Mouse (Mus musculus) kidney, postnatal 0 days (tissue): ENCODE measurements at regions not wholly inside any gene's neighbourhood (a gene's known extent, or its start where the extent isn't known, plus 50 kb on each side); places are given as distances from the start of the nearest gene placed in this dataset.

ENCODE experiments used
- ATAC-seq: fragments of 200-750 bp; cut with Nextera tagmentation; replicated peaks from 2 replicates; pipeline ENCODE4 v1.8.0; 2017; ENCODE audit warnings: low read depth, moderate number of reproducible peaks, moderate TSS enrichment, moderate library complexity; ENCODE audit not compliant: low FRiP score
- DNase-seq: peaks from one replicate; pipeline ENCODE4 v3.0.0-alpha.2; 2016; ENCODE audit warnings: low spot score
- H3K27ac ChIP-seq: fragments of 300-500 bp; sonication (generic); 2 replicates; pipeline ENCODE4 v1.5.1; 2014; ENCODE audit warnings: mild to moderate bottlenecking
- H3K27me3 ChIP-seq: fragments of 300-500 bp; sonication (generic); 2 replicates; pipeline ENCODE4 v1.6.1; 2014; ENCODE audit warnings: low read length, mixed read lengths; ENCODE audit not compliant: insufficient read depth
- H3K36me3 ChIP-seq: fragments of 300-500 bp; sonication (generic); 2 replicates; pipeline ENCODE4 v1.6.1; 2014; ENCODE audit warnings: low read length, mixed read lengths; ENCODE audit not compliant: insufficient read depth
- H3K4me1 ChIP-seq: fragments of 300-500 bp; sonication (generic); replicated peaks from 2 replicates; pipeline ENCODE4 v1.6.1; 2014; ENCODE audit warnings: antibody characterized with exemption, low read length, mixed read lengths; ENCODE audit not compliant: insufficient read depth
- H3K4me2 ChIP-seq: fragments of 300-500 bp; sonication (generic); 2 replicates; pipeline ENCODE4 v1.6.1; 2014; ENCODE audit warnings: mild to moderate bottlenecking, low read length, moderate library complexity, mixed read lengths
- H3K4me3 ChIP-seq: fragments of 300-500 bp; sonication (generic); replicated peaks from 2 replicates; pipeline ENCODE4 v1.5.1; 2014; ENCODE audit warnings: low read depth, low read length
- H3K9ac ChIP-seq: fragments of 300-500 bp; sonication (generic); 2 replicates; pipeline ENCODE4 v1.6.1; 2014; ENCODE audit warnings: low read depth, low read length
- H3K9me3 ChIP-seq: fragments of 300-500 bp; sonication (generic); replicated peaks from 2 replicates; pipeline ENCODE4 v1.6.1; 2016; ENCODE audit warnings: low read length, inconsistent platforms, mixed read lengths
- CTCF ChIP-seq: IDR thresholded peaks from 2 replicates; pipeline ENCODE4 v1.5.1; 2016; ENCODE audit warnings: antibody characterized with exemption, low read depth, mild to moderate bottlenecking, moderate library complexity
- WGBS: fragments of 180-500 bp; shearing (Covaris S2); extraction: QIAGEN DNeasy Blood & Tissue Kit; methylation state at CpG from one replicate; pipeline ENCODE4 v1.1.7; 2014; 5-methylcytosine and 5-hydroxymethylcytosine counted together

DNA sequence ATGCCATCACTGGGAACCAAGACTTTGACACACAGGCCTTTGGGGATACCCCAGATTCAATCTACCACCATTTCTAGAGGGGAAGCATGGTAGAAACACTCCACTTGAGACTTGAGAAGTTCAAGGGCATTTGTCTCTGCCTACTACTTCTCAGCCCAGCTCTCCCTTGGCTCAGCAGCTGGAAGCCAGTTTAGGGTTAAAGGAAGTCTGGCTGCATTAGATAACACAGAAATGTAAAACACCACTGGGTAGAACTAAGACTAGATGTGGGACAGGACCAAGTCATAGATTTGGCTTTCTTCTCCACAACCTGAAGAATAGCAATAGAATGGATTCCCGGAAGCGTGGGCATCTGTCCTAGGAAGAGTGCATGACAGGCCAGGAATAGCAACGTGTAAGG, 139.7 kb downstream of the Syk start:
- WGBS = 78% methylated on average over 3 of the region's 3 CpGs

DNA sequence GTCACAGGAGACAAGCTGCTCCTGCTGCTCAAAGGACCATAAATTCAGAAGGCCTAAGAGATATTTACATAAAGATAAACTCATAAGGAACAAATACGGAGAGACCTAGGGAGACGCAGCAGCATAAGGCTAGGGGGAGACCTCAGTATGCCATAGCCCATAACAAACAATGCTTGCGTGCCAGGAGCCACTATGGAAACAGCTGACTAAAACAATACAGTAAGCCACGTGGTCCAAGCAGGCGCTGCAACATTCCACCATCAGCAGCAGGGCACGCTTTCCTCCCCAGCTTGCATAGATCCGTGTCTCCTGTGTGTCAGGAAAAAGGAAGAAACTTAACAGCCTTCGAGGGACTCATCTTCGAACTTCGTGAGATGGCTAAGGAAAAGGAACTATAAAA, 143.1 kb downstream of the Syk start:
- peak; percentile 53 for DNase-seq
- 41% methylated on average over 10 of the region's 10 CpGs for WGBS
- Histone ChIP-seq H3K9me3 (no peaks in the 10 kb centered on the region), H3K9ac (no peak overlapping the region), H3K27me3 (no peaks in the 10 kb centered on the region), H3K4me1 (no peaks in the 10 kb centered on the region), H3K4me2 (no peak overlapping the region), H3K36me3 (no peaks in the 10 kb centered on the region), H3K4me3 (no peak overlapping the region), H3K27ac (no peak overlapping the region)
- ATAC-seq = no peak
- no peak for TF ChIP-seq CTCF

More for the DNA sequence above, 139.7 kb downstream of the Syk start:
- Histone ChIP-seq H3K4me3 (no peak overlapping the region), H3K27me3 (no peaks in the 10 kb centered on the region), H3K9ac (no peak overlapping the region), H3K4me1 (no peaks in the 10 kb centered on the region), H3K36me3 (no peaks in the 10 kb centered on the region), H3K9me3 (no peaks in the 10 kb centered on the region), H3K27ac (no peak overlapping the region), H3K4me2 (no peak overlapping the region)
- ATAC-seq (no peak), DNase-seq (no peak)
- TF ChIP-seq CTCF = no peak

DNA sequence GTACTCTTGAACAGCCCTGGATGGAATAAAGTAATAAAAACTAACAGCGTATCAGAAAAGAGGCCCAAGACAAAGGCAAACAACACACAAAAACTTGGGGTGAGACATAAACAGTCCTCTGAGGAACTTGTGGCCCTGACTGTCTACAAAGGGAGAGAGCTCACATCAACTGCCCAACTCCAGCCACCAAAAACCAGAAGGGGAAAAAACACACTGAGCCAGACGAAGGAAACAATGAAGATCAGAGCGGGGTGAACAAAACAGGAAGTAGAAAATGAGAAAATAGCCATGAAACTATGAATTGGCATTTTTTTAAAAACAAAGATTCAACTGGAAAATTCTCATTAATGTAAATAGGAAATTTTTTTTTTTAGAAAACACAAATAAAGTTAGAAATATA, 143.6 kb downstream of the Syk start:
- no peak overlapping the region for H3K4me3 ChIP-seq
- H3K4me2 ChIP-seq = no peak overlapping the region
- TF ChIP-seq CTCF = no peak
- H3K4me1 ChIP-seq = no peaks in the 10 kb centered on the region
- WGBS = 65% methylated on average over 3 of the region's 3 CpGs
- DNase-seq (no peak), ATAC-seq (no peak)
- no peak overlapping the region for H3K9ac ChIP-seq
- H3K27ac ChIP-seq = no peak overlapping the region
- no peaks in the 10 kb centered on the region for H3K9me3 ChIP-seq
- no peaks in the 10 kb centered on the region for H3K27me3 ChIP-seq
- no peaks in the 10 kb centered on the region for H3K36me3 ChIP-seq

GRCm38 (mm10) chr13:52735453-52735933, 152.5 kb downstream of the Syk start:
- H3K36me3 ChIP-seq = no peaks in the 10 kb centered on the region
- no peak overlapping the region for H3K27ac ChIP-seq
- no peaks in the 10 kb centered on the region; the same call in 1 of the 2 replicates for H3K4me1 ChIP-seq
- no peak overlapping the region for H3K4me2 ChIP-seq
- TF ChIP-seq CTCF = no peak
- no peaks in the 10 kb centered on the region for H3K9me3 ChIP-seq
- no peaks in the 10 kb centered on the region for H3K27me3 ChIP-seq
- H3K4me3 ChIP-seq = no peak overlapping the region
- ATAC-seq (no peak), DNase-seq (no peak)
- WGBS = 57% methylated on average over 6 of the region's 6 CpGs
- no peak overlapping the region for H3K9ac ChIP-seq

DNA sequence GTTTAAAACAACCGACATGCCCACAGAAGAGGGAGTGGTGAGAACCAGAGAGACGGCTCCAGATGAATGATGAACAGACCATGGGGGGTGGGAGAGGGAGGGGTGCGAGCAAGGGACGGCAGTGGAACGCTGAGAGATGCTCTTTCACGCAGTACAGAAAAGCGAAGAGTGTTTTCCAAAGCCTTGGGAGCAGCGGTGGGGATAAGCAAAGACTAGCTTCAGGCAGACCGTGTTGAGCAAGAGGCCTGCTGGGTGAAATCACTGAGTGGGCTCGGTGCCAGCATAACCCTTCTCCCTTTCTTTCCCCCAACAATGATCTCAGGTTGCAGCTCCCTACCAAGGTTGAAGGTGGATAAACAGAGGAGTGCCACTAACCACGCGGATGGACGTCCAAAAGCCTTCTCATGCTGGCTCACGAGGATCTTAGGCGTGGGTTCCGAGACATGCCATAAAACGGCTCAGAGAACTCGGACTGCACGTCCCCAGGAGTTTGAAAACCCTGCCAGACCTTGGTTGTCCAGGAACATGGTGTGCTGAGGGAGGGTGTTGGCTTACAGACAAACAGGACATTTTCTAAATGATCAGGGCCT, 153.1 kb downstream of the Syk start:
- H3K27me3 ChIP-seq = no peaks in the 10 kb centered on the region
- TF ChIP-seq CTCF = no peak
- H3K4me2 ChIP-seq = no peak overlapping the region
- H3K27ac ChIP-seq = no peak overlapping the region
- no peak overlapping the region for H3K4me3 ChIP-seq
- H3K4me1 ChIP-seq = no peaks in the 10 kb centered on the region; the same call in 1 of the 2 replicates
- no peaks in the 10 kb centered on the region for H3K9me3 ChIP-seq
- H3K36me3 ChIP-seq = no peaks in the 10 kb centered on the region
- 27% methylated on average over 19 of the region's 19 CpGs for WGBS
- peak; percentile 64 for DNase-seq
- no peak overlapping the region for H3K9ac ChIP-seq
- no peak; the same call in 1 of the 2 replicates for ATAC-seq

GRCm38 (mm10) chr13:52738095-52738660, 155.2 kb downstream of the Syk start:
- Histone ChIP-seq H3K4me3 (no peak overlapping the region), H3K36me3 (no peaks in the 10 kb centered on the region), H3K4me2 (no peak overlapping the region), H3K27ac (no peak overlapping the region), H3K9ac (no peak overlapping the region), H3K4me1 (no peaks in the 10 kb centered on the region; the same call in 1 of the 2 replicates), H3K9me3 (no peaks in the 10 kb centered on the region), H3K27me3 (no peaks in the 10 kb centered on the region)
- ATAC-seq = no peak
- 64% methylated on average over 9 of the region's 9 CpGs for WGBS
- no peak for TF ChIP-seq CTCF
- DNase-seq = no peak
